25 mouse cellular contexts compared by ENCODE assay signal in the genomic region with DNA sequence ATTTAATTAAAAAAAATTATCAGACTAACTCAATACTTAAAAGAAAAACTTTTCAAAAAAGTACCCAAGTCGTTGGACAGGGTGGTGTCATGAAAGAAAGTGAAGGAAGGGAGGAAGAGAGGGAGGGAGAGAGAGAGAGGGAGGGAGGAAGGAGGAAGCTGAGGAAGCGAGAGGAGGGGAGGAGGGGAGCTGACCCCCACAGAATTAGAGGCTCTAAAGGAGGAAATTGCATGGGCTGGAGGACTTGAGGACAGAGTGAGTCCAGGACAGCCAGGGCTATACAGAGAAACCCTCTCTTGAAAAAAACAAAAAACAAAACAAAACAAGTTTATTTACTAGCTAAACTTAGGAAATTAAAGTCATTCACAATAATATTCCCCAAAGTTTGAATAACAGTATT.
"Had no signal": no experiment of that assay in that cellular context is flagged by ENCODE, and none has a peak within 500 bp of the region (broad histone marks: within the 10 kb centered on the region; RNA-seq: fewer than 3 reads in every experiment).

No protein-coding gene starts in this region.

- DNase-seq: gastrocnemius, adult 2 months; gastrocnemius, postnatal 10 days; gastrocnemius, postnatal 25 days; heart, adult 11 months; heart, postnatal 14 days; heart, postnatal 36 days; kidney, adult 11 months; kidney, adult 2 months; kidney, adult 9 months; kidney, postnatal 14 days; kidney, postnatal 36 days; layer of hippocampus, adult 9-11 months; layer of hippocampus, postnatal 36 days; left cerebral cortex, postnatal 4 days had no signal

- H3K9me3 ChIP-seq: heart, embryonic 12.5 days; hindbrain, embryonic 12.5 days; kidney, embryonic 15.5 days; limb, embryonic 13.5 days; limb, embryonic 15.5 days; liver, embryonic 12.5 days had no signal

- H3K36me3 ChIP-seq: heart, embryonic 12.5 days; hindbrain, embryonic 12.5 days; kidney, embryonic 15.5 days; limb, embryonic 13.5 days; limb, embryonic 15.5 days; liver, embryonic 12.5 days had no signal

- ATAC-seq: hindbrain, embryonic 16.5 days; intestine, embryonic 16.5 days; liver, embryonic 12.5 days had no signal

- H3K27ac ChIP-seq: gastrocnemius, adult 2 months; hindbrain, embryonic 12.5 days; hindbrain, embryonic 14.5 days; kidney, embryonic 15.5 days; kidney, postnatal 0 days; limb, embryonic 13.5 days; limb, embryonic 15.5 days; liver, embryonic 12.5 days; liver, embryonic 14.5 days had no signal

- H3K9ac ChIP-seq: heart, embryonic 12.5 days; hindbrain, embryonic 12.5 days; hindbrain, embryonic 14.5 days; kidney, embryonic 15.5 days; limb, embryonic 13.5 days; limb, embryonic 15.5 days; liver, embryonic 12.5 days; liver, embryonic 14.5 days had no signal

- H3K4me3 ChIP-seq: heart, embryonic 12.5 days; hindbrain, embryonic 12.5 days; kidney, embryonic 15.5 days; limb, embryonic 13.5 days; limb, embryonic 15.5 days; liver, embryonic 12.5 days had no signal

- H3K4me2 ChIP-seq: heart, embryonic 12.5 days; hindbrain, embryonic 12.5 days; hindbrain, embryonic 14.5 days; kidney, embryonic 15.5 days; limb, embryonic 13.5 days; limb, embryonic 15.5 days; liver, embryonic 12.5 days had no signal

- H3K27me3 ChIP-seq: heart, embryonic 12.5 days; hindbrain, embryonic 12.5 days; kidney, embryonic 15.5 days; limb, embryonic 13.5 days; limb, embryonic 15.5 days; liver, embryonic 12.5 days had no signal
